Mouse (Mus musculus): ENCODE data around the gene Slc5a12.

The Slc5a12 gene

GRCm38 (mm10) chr2:110596932-110597331 is at the start of gene Slc5a12:
Gene Slc5a12, plus strand, starts transcription at chr2:110597298.
- no peak for DNase-seq (ENCODE audit: low read depth, low spot score)

GRCm38 (mm10) chr2:110556098-110556497 is 41.0 kb upstream of the Slc5a12 start:
- DNase-seq (ENCODE audit: low read depth, low spot score): no peak

GRCm38 (mm10) chr2:110562621-110563020 is 34.5 kb upstream of the Slc5a12 start:
- DNase-seq (ENCODE audit: low read depth, low spot score): no peak

- DNase-seq (ENCODE audit: low read depth, low spot score): peak; percentile 55
Measured at GRCm38 (mm10) chr2:110564673-110565627, 32.1 kb upstream of the Slc5a12 start.

- no peak for DNase-seq (ENCODE audit: low read depth, low spot score)
Measured at GRCm38 (mm10) chr2:110586692-110587091, 10.4 kb upstream of the Slc5a12 start.

- no peak for DNase-seq (ENCODE audit: low read depth, low spot score)
Measured at GRCm38 (mm10) chr2:110590007-110590406, 7.1 kb upstream of the Slc5a12 start.

- DNase-seq (ENCODE audit: low read depth, low spot score): no peak
Measured at GRCm38 (mm10) chr2:110592276-110592675, 4.8 kb upstream of the Slc5a12 start.

- DNase-seq (ENCODE audit: low read depth, low spot score): no peak
Measured at GRCm38 (mm10) chr2:110644358-110644757, 47.3 kb downstream of the Slc5a12 start.

- no peak for DNase-seq (ENCODE audit: low read depth, low spot score)
Measured at GRCm38 (mm10) chr2:110644846-110645245, 47.7 kb downstream of the Slc5a12 start.

GRCm38 (mm10) chr2:110663329-110663728 is 66.2 kb downstream of the Slc5a12 start:
- peak; percentile 49 for DNase-seq (ENCODE audit: low read depth, low spot score)

- DNase-seq (ENCODE audit: low read depth, low spot score): no peak
Measured at GRCm38 (mm10) chr2:110671071-110671624, 74.0 kb downstream of the Slc5a12 start.

Measured in ES-CJ7 (cell line).